Mouse (Mus musculus): ENCODE measurements around the gene Plb1. TPM values are rescaled to one million over a fixed set of nuclear protein-coding genes. Genes with fewer than 3 reads are reported as not detected.

The Plb1 gene
- polyA plus RNA-seq, 1 experiment from 2014 or later: not detected

DNA sequence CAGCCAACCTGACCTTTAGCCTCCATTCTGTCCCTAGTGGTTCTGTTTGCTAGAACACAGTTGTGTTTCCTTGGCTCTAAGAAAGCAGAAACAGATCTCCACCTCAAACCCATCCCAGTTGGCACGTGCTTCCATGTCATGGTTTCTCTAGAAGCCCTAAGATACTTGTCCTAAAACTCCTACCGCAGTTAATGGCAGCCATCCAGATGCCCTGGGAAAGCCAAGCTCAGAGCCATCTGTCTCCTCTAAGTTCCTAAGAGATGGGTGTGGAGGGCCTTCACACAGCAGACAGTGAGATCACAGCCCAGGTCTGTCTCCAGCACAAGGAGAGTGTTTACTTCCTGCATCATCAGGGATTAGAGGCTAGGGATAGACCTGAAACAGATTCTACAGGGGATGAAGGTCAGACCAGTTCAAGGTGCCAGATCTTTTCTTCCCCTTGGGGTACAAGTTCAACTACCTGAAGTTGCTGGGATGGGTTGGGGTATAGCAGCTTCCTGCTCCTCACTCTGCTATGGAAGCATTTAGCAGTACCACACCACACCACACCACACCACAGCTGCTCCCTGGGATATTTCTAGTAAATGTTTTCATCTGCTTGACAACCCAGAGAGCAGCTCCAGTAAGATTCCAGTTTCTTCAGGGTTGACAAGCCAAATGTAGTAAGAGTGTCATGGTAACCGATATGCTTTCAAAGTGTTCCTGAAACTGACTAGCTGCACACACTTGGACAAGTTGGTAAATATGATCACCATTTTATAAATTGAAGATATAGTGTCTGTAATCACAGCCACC, 129.1 kb downstream of the Plb1 start:
- Histone ChIP-seq H3K9ac (replicated peaks; ENCODE audit: low read length) (no peak overlapping the region), H3K9me3 (ENCODE audit: control insufficient read depth, low read length) (no peaks in the 10 kb centered on the region), H3K27me3 (ENCODE audit: control insufficient read depth, insufficient read depth, low read length) (no peaks in the 10 kb centered on the region), H3K4me3 (replicated peaks; ENCODE audit: low read depth, low read length) (no peak overlapping the region), H3K27ac (replicated peaks; ENCODE audit: low read depth, low read length) (no peak overlapping the region), H3K4me1 (ENCODE audit: control insufficient read depth, insufficient read depth, low read length) (no peaks in the 10 kb centered on the region), H3K4me2 (ENCODE audit: low read length) (no peak overlapping the region), H3K36me3 (ENCODE audit: control insufficient read depth, insufficient read depth, low read length) (no peaks in the 10 kb centered on the region)
- 91% methylated on average over 3 of the region's 3 CpGs for WGBS
- no peak for DNase-seq
- ATAC-seq (ENCODE audit: low FRiP score, low TSS enrichment): no peak

DNA sequence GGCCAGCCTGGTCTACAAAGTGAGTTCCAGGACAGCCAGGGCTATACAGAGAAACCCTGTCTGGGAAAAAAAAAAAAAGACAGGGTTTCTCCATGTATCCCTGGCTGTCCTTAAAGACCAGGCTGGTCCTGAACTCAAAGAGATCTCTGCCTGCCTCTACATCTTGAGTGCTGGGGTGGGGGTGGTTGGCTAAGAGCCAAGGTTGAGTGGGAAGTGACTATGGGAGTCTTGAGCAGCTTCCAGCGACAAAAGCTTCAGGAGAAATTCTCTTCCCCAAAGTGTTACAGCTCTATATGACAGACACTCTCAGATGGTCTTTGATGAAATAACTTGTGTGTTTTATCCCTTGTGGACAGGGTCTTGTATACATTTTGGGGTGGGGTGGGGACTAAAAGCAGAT, 136.9 kb downstream of the Plb1 start:
- ATAC-seq (ENCODE audit: low FRiP score, low TSS enrichment) (no peak), DNase-seq (no peak)
- Histone ChIP-seq H3K27ac (replicated peaks; ENCODE audit: low read depth, low read length) (no peak overlapping the region), H3K9me3 (ENCODE audit: control insufficient read depth, low read length) (no peaks in the 10 kb centered on the region), H3K36me3 (ENCODE audit: control insufficient read depth, insufficient read depth, low read length) (no peaks in the 10 kb centered on the region), H3K9ac (replicated peaks; ENCODE audit: low read length) (no peak overlapping the region), H3K4me1 (ENCODE audit: control insufficient read depth, insufficient read depth, low read length) (no peaks in the 10 kb centered on the region), H3K4me3 (replicated peaks; ENCODE audit: low read depth, low read length) (no peak overlapping the region), H3K27me3 (ENCODE audit: control insufficient read depth, insufficient read depth, low read length) (no peaks in the 10 kb centered on the region), H3K4me2 (ENCODE audit: low read length) (no peak overlapping the region)
- 73% methylated on average over 1 of the region's 1 CpGs for WGBS

DNA sequence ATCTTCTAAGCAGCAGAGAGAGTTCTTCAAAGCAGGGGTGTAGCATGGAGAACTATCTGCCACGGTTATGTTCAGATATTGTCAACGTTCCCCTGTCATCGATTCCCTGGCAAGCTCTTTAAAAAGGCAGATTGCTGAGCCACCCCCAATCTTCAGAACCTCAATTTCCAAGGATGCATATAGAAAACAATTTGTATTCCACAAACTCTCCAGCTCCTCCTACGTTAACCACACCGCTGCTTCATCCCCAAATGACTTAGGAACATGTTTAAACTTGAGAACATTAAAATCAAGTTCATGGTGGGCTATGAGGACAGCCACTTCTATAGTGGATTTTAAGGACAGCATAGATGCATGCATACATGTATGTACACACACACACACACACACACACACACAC, 138.7 kb downstream of the Plb1 start:
- no peaks in the 10 kb centered on the region for H3K4me1 ChIP-seq (ENCODE audit: control insufficient read depth, insufficient read depth, low read length)
- H3K27me3 ChIP-seq (ENCODE audit: control insufficient read depth, insufficient read depth, low read length): no peaks in the 10 kb centered on the region
- no peaks in the 10 kb centered on the region for H3K36me3 ChIP-seq (ENCODE audit: control insufficient read depth, insufficient read depth, low read length)
- H3K9ac ChIP-seq (replicated peaks; ENCODE audit: low read length): no peak overlapping the region
- H3K4me3 ChIP-seq (replicated peaks; ENCODE audit: low read depth, low read length): no peak overlapping the region
- H3K9me3 ChIP-seq (ENCODE audit: control insufficient read depth, low read length): no peaks in the 10 kb centered on the region
- WGBS: 90% methylated on average over 5 of the region's 5 CpGs
- no peak for DNase-seq
- H3K4me2 ChIP-seq (ENCODE audit: low read length): no peak overlapping the region
- H3K27ac ChIP-seq (replicated peaks; ENCODE audit: low read depth, low read length): no peak overlapping the region
- ATAC-seq (ENCODE audit: low FRiP score, low TSS enrichment): no peak

DNA sequence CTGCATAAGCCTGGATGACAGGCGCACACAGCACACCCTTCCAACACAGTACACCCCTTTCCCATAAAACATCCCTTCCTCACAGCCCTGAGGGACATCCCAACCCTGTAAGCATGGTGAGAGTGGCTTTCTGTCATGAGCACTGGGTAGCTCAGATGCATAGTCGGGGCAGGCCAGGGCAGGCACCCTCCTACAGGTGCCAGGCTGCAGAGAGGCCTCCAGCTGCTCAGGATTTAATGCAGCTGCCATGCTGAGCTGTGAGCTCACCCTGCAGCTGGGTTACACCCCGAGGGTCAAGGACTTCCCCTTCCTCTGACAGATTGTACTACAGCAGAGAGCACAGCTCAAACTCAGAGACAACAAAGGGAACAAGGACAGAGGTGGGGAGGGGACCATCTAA, 146.0 kb downstream of the Plb1 start:
- Histone ChIP-seq H3K36me3 (ENCODE audit: control insufficient read depth, insufficient read depth, low read length) (no peaks in the 10 kb centered on the region), H3K27ac (replicated peaks; ENCODE audit: low read depth, low read length) (no peak overlapping the region), H3K27me3 (ENCODE audit: control insufficient read depth, insufficient read depth, low read length) (no peaks in the 10 kb centered on the region), H3K4me2 (ENCODE audit: low read length) (no peak overlapping the region), H3K4me1 (ENCODE audit: control insufficient read depth, insufficient read depth, low read length) (no peaks in the 10 kb centered on the region), H3K4me3 (replicated peaks; ENCODE audit: low read depth, low read length) (no peak overlapping the region), H3K9me3 (ENCODE audit: control insufficient read depth, low read length) (no peaks in the 10 kb centered on the region), H3K9ac (replicated peaks; ENCODE audit: low read length) (no peak overlapping the region)
- DNase-seq (no peak), ATAC-seq (ENCODE audit: low FRiP score, low TSS enrichment) (no peak)
- WGBS: 58% methylated on average over 3 of the region's 3 CpGs

DNA sequence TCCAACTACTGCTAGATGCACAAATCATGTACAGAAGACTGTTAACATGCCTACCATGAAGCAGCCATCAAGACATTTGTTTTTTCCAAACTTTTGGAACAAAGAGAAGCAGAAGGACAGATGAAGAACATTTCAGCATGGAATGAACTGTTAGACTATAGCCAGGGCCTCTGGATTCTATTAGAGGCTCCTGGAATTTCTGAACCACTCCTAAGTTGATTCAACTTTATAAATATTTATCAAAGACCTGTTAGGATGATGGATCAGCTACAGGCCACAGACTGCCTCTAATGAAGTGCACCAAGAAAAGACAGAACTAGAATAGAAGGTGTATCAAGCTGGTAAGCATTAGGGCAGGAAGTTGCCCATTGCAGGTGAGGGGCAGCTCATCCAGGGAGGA, 156.1 kb downstream of the Plb1 start:
- H3K27ac ChIP-seq (replicated peaks; ENCODE audit: low read depth, low read length): no peak overlapping the region
- no peaks in the 10 kb centered on the region for H3K27me3 ChIP-seq (ENCODE audit: control insufficient read depth, insufficient read depth, low read length)
- no peaks in the 10 kb centered on the region for H3K4me1 ChIP-seq (ENCODE audit: control insufficient read depth, insufficient read depth, low read length)
- DNase-seq (no peak), ATAC-seq (ENCODE audit: low FRiP score, low TSS enrichment) (no peak)
- H3K36me3 ChIP-seq (ENCODE audit: control insufficient read depth, insufficient read depth, low read length): no peaks in the 10 kb centered on the region
- no peak overlapping the region for H3K4me3 ChIP-seq (replicated peaks; ENCODE audit: low read depth, low read length)
- H3K9me3 ChIP-seq (ENCODE audit: control insufficient read depth, low read length): no peaks in the 10 kb centered on the region
- H3K9ac ChIP-seq (replicated peaks; ENCODE audit: low read length): no peak overlapping the region
- no peak overlapping the region for H3K4me2 ChIP-seq (ENCODE audit: low read length)

DNA sequence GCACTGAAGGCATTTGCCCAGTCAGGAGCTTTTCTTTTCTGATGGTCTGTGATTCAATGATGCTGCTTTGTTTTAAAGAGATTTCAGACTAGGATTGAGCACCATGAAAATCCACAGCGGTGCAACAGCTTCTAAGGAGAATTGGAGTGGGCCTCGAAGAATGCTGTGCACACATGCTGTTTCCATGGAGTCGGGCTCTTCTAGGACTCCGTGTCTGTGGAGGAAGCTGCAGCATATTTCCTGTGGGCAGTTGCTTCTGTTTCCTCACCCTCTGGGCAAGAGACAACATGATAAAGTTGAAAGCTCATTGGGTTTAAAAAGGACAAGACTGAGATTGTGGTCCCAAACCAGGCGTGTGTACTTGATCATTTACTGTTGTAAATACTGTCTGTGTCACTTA, 157.8 kb downstream of the Plb1 start:
- Histone ChIP-seq H3K4me2 (ENCODE audit: low read length) (no peak overlapping the region), H3K27me3 (ENCODE audit: control insufficient read depth, insufficient read depth, low read length) (no peaks in the 10 kb centered on the region), H3K27ac (replicated peaks; ENCODE audit: low read depth, low read length) (no peak overlapping the region), H3K9me3 (ENCODE audit: control insufficient read depth, low read length) (no peaks in the 10 kb centered on the region), H3K36me3 (ENCODE audit: control insufficient read depth, insufficient read depth, low read length) (no peaks in the 10 kb centered on the region), H3K4me1 (ENCODE audit: control insufficient read depth, insufficient read depth, low read length) (no peaks in the 10 kb centered on the region), H3K4me3 (replicated peaks; ENCODE audit: low read depth, low read length) (no peak overlapping the region), H3K9ac (replicated peaks; ENCODE audit: low read length) (no peak overlapping the region)
- 69% methylated on average over 5 of the region's 5 CpGs for WGBS
- no peak for ATAC-seq (ENCODE audit: low FRiP score, low TSS enrichment)
- no peak for DNase-seq

DNA sequence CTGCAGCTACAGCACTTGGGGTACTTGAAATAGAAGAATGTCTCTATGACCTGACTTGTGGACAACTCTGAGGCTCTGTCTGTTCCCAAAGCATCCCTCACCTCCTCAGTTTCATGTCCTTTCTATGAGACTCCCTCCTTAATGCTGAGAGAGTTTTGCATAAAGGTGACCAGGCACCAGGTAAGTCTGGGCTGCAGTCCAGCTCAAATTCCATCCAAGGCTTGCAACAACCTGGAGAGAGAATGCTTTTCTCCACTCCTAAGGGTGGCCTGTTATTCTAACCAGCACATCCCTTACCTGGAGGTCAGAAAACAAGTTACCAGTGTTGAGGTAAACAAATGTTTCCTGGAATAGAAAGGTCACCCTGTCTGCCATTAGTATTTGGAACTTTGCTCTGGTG, 159.8 kb downstream of the Plb1 start:
- Histone ChIP-seq H3K36me3 (ENCODE audit: control insufficient read depth, insufficient read depth, low read length) (no peaks in the 10 kb centered on the region), H3K9ac (replicated peaks; ENCODE audit: low read length) (no peak overlapping the region), H3K9me3 (ENCODE audit: control insufficient read depth, low read length) (no peaks in the 10 kb centered on the region), H3K4me1 (ENCODE audit: control insufficient read depth, insufficient read depth, low read length) (no peaks in the 10 kb centered on the region), H3K27me3 (ENCODE audit: control insufficient read depth, insufficient read depth, low read length) (no peaks in the 10 kb centered on the region), H3K4me3 (replicated peaks; ENCODE audit: low read depth, low read length) (no peak overlapping the region), H3K4me2 (ENCODE audit: low read length) (no peak overlapping the region), H3K27ac (replicated peaks; ENCODE audit: low read depth, low read length) (no peak overlapping the region)
- ATAC-seq (ENCODE audit: low FRiP score, low TSS enrichment) (no peak), DNase-seq (no peak)

DNA sequence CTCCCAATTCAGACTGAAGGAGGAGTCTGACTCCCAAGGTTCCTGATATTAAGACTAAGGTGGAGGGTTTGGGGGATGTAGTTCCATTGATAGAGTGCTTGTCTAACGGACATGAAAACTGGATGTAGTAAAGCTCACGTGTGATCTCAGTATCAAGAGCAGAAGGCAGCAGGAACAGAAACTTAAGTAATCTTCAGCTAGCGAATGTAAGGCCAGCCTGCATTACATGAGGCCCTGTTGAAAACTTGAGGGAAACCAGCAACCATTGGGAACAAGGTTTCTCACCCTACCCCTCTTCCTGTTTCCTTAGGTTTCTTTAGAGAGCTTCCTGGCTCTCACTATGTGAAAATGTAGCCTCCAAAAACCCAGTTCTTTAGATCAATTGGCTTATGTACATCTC, 162.1 kb downstream of the Plb1 start:
- Histone ChIP-seq H3K36me3 (ENCODE audit: control insufficient read depth, insufficient read depth, low read length) (no peaks in the 10 kb centered on the region), H3K9me3 (ENCODE audit: control insufficient read depth, low read length) (no peaks in the 10 kb centered on the region), H3K27ac (replicated peaks; ENCODE audit: low read depth, low read length) (no peak overlapping the region), H3K9ac (replicated peaks; ENCODE audit: low read length) (no peak overlapping the region), H3K27me3 (ENCODE audit: control insufficient read depth, insufficient read depth, low read length) (no peaks in the 10 kb centered on the region), H3K4me2 (ENCODE audit: low read length) (no peak overlapping the region), H3K4me3 (replicated peaks; ENCODE audit: low read depth, low read length) (no peak overlapping the region), H3K4me1 (ENCODE audit: control insufficient read depth, insufficient read depth, low read length) (no peaks in the 10 kb centered on the region)
- 85% methylated on average over 3 of the region's 3 CpGs for WGBS
- ATAC-seq (ENCODE audit: low FRiP score, low TSS enrichment) (no peak), DNase-seq (no peak)

DNA sequence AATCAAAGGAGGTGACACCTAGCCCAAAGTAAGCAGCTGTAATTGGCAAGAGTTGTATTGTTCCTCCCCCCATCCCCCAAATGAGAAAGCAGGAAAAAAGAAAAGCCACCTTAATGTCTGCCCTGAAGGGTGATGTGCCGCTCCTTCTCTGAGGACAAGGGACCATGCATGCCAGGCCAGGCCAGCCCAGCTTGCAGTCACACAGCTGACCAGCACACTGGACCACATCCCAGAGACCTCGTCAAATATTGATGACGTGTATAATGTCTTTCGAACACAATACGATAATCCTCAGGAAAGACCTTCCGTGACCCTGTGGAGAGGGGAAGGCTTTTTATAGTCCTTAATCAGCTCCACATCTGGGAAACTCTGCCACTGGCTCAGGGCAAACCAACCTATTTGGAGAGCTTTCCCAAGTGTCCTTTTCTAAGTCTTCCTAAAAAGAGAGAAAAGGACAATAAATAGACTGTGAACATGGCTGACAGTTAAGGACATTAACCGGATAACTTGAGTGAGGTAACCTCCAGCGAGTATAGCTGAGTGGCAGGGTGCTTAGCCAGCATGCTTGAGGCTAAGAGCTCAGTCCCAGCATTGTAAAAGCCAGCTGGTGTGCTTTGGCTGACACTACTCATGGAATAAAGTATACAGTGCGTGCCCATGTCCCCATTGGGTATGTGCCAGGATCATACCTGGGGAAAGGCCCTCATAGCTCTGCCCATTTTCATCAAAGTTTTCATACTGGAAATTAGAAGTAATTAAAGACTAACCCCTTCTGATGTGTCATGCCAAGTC, 162.8 kb downstream of the Plb1 start:
- no peaks in the 10 kb centered on the region for H3K36me3 ChIP-seq (ENCODE audit: control insufficient read depth, insufficient read depth, low read length)
- H3K27me3 ChIP-seq (ENCODE audit: control insufficient read depth, insufficient read depth, low read length): no peaks in the 10 kb centered on the region
- H3K4me2 ChIP-seq (ENCODE audit: low read length): no peak overlapping the region
- H3K27ac ChIP-seq (replicated peaks; ENCODE audit: low read depth, low read length): no peak overlapping the region
- DNase-seq (no peak), ATAC-seq (ENCODE audit: low FRiP score, low TSS enrichment) (no peak)
- no peak overlapping the region for H3K4me3 ChIP-seq (replicated peaks; ENCODE audit: low read depth, low read length)
- WGBS: 78% methylated on average over 9 of the region's 9 CpGs
- H3K9me3 ChIP-seq (ENCODE audit: control insufficient read depth, low read length): no peaks in the 10 kb centered on the region
- H3K4me1 ChIP-seq (ENCODE audit: control insufficient read depth, insufficient read depth, low read length): no peaks in the 10 kb centered on the region
- H3K9ac ChIP-seq (replicated peaks; ENCODE audit: low read length): no peak overlapping the region

All from midbrain, embryonic 14.5 days (tissue).